In genomic region chr10:127974062-127974461, GRCm38 (mm10) we compare ENCODE assay signal across 29 mouse cellular contexts. TPM values are rescaled to one million over a fixed set of nuclear protein-coding genes. Genes with fewer than 3 reads are reported as not detected.
DNase-seq lines count a peak whose midpoint lies in the region; TF ChIP-seq lines count a peak whose summit lies in the region.
"Had no signal": no experiment of that assay in that cellular context is flagged by ENCODE, and none has a peak within 500 bp of the region (broad histone marks: within the 10 kb centered on the region; RNA-seq: fewer than 3 reads in every experiment).

No protein-coding gene starts in this region.

- H3ac ChIP-seq in C2C12 (ENCODE audit: control insufficient read depth, insufficient read length, low read depth) (no peak overlapping the region), myocyte (ENCODE audit: control insufficient read depth, insufficient read length) (no peak overlapping the region)

- peaks cover 7% of the 10 kb centered on the region for H3K27me3 ChIP-seq in C2C12 (ENCODE audit: control insufficient read depth, insufficient read depth, insufficient read length)
- H3K27me3 ChIP-seq in myocyte (ENCODE audit: control insufficient read depth, insufficient read depth, insufficient read length): peaks cover 16% of the 10 kb centered on the region
- H3K27me3 ChIP-seq: embryonic facial prominence, embryonic 13.5 days; embryonic facial prominence, embryonic 15.5 days; forebrain, embryonic 12.5 days had no signal

- no peak for TF ChIP-seq POLR2A in myocyte (IDR thresholded peaks at IDR 0.05; ENCODE audit: insufficient read length, low read depth)

- H3K79me3 ChIP-seq in C2C12 (ENCODE audit: low read depth): no peaks in the 10 kb centered on the region

- H3K36me3 ChIP-seq in C2C12 (ENCODE audit: control insufficient read depth, insufficient read depth) (no peaks in the 10 kb centered on the region), myocyte (ENCODE audit: control insufficient read depth, insufficient read depth) (no peaks in the 10 kb centered on the region)
- H3K36me3 ChIP-seq: embryonic facial prominence, embryonic 13.5 days; embryonic facial prominence, embryonic 15.5 days; forebrain, embryonic 10.5 days; forebrain, embryonic 12.5 days had no signal

- H3K4me2 ChIP-seq in myocyte (ENCODE audit: low read depth): peak overlapping the region; percentile 33
- H3K4me2 ChIP-seq: embryonic facial prominence, embryonic 13.5 days; embryonic facial prominence, embryonic 15.5 days; forebrain, embryonic 12.5 days had no signal

- H3K79me2 ChIP-seq in C2C12 (ENCODE audit: control insufficient read depth, insufficient read depth) (no peaks in the 10 kb centered on the region), myocyte (ENCODE audit: control insufficient read depth, insufficient read depth) (no peaks in the 10 kb centered on the region)

- TF ChIP-seq CTCF in C2C12 (IDR thresholded peaks at IDR 0.05; ENCODE audit: control insufficient read depth, insufficient read depth, insufficient read length): no peak

- H3K4me3 ChIP-seq in C2C12 (ENCODE audit: insufficient read depth, poor library complexity, severe bottlenecking) (no peak overlapping the region), myocyte (no peak overlapping the region)
- H3K4me3 ChIP-seq: embryonic facial prominence, embryonic 13.5 days; embryonic facial prominence, embryonic 15.5 days; erythroblast, embryonic 14.5 days; forebrain, embryonic 10.5 days; forebrain, embryonic 12.5 days had no signal

- DNase-seq in kidney, postnatal 10 days: peak; percentile 30
- no peak for DNase-seq in kidney, adult 8-10 months
- DNase-seq in 3T3-L1 (ENCODE audit: low read depth, low spot score): peak; percentile 23
- DNase-seq in embryo, embryonic 9.5 days (ENCODE audit: extremely low spot score): no peak
- DNase-seq in layer of hippocampus, postnatal 10 days (ENCODE audit: low spot score in 2 of 2): no peak
- DNase-seq: adrenal gland, adult 8-10 months; adrenal gland, postnatal 14 days; adrenal gland, postnatal 36 days; B cell, adult 2 months; cerebellum, adult 11-12 months; cerebellum, adult 2 months; cerebellum, adult 9-10 months; cerebellum, postnatal 10 days; cerebellum, postnatal 25 days had no signal

TF ChIP-seq in C2C12, 6 proteins besides CTCF, POLR2A, EP300 and RAD21:
- TF ChIP-seq MYOD1 (IDR thresholded peaks at IDR 0.05; ENCODE audit: control insufficient read depth, insufficient read length, low read depth): peak; percentile 72
- no peak for TF ChIP-seq MAX (IDR thresholded peaks at IDR 0.05)
- TF ChIP-seq MYOG (IDR thresholded peaks at IDR 0.05; ENCODE audit: control insufficient read depth, extremely low read depth, insufficient read length): no peak
- no peak for TF ChIP-seq CEBPB (IDR thresholded peaks at IDR 0.05; ENCODE audit: low read depth)

TF ChIP-seq in myocyte, 11 proteins besides CTCF, POLR2A, EP300 and RAD21:
- peak in 1 of 3 experiments; percentile 20 for TF ChIP-seq MYOG (IDR thresholded peaks at IDR 0.05; ENCODE audit: control insufficient read depth in 1 of 3, insufficient read depth in 1 of 3, insufficient read length in 2 of 3, low read depth in 2 of 3)
- TF ChIP-seq TCF12 (IDR thresholded peaks at IDR 0.05; ENCODE audit: insufficient read depth, poor library complexity, severe bottlenecking): peak; percentile 27
- TF ChIP-seq TCF3 (IDR thresholded peaks at IDR 0.05; ENCODE audit: insufficient read length, low read depth): no peak
- peak; percentile 8 to 76 (median 72) for TF ChIP-seq MYOD1 (IDR thresholded peaks at IDR 0.05; ENCODE audit: control insufficient read depth in 1 of 3, insufficient read length in 2 of 3, low read depth in 2 of 3)

RNA-seq across cellular contexts. Expression of gene Hsd17b6, which starts 33.3 kb away (rescaled TPM):
- polyA plus RNA-seq in C2C12 (2012; fragmentation: generic; extraction: Trizol): not detected
- polyA plus RNA-seq in myocyte (2012; fragmentation: generic; extraction: Trizol): not detected
- not detected for total RNA-seq in layer of hippocampus, postnatal 10 days (2021)
- total RNA-seq: adrenal gland, adult 18-20 months; MEL had no signal
- polyA plus RNA-seq: activated CD4-positive, CD25-positive, alpha-beta regulatory T cell, adult 4 months; cerebellum, adult 2 months; cortical plate, adult 2 months; embryonic facial prominence, embryonic 11.5 days; embryonic facial prominence, embryonic 13.5 days; erythroblast, embryonic 14.5 days; forebrain, embryonic 10.5 days; forebrain, embryonic 12.5 days; forebrain, embryonic 14.5 days; forebrain, embryonic 16.5 days; Patski had no signal

RNA-seq across cellular contexts. Expression of gene Prim1, which starts 40.9 kb away (rescaled TPM):
- 27.8 TPM for polyA plus RNA-seq in C2C12 (2012; fragmentation: generic; extraction: Trizol)
- 9.1 TPM for polyA plus RNA-seq in myocyte (2012; fragmentation: generic; extraction: Trizol)
- 1 to 10 TPM; 8.0 to 9.7 TPM for total RNA-seq in layer of hippocampus, postnatal 10 days (2021)

Comparison
In these comparisons a context has a peak if more than half of its experiments do, and no peak if none do; other contexts are left out.
1. DNase-seq: peak in kidney, postnatal 10 days (single experiment) and 3T3-L1 (single experiment); none in kidney, adult 8-10 months (0 of 2), embryo, embryonic 9.5 days (single experiment) and layer of hippocampus, postnatal 10 days (0 of 2).